Mouse (Mus musculus): ENCODE data around the gene Spata20.

DNA sequence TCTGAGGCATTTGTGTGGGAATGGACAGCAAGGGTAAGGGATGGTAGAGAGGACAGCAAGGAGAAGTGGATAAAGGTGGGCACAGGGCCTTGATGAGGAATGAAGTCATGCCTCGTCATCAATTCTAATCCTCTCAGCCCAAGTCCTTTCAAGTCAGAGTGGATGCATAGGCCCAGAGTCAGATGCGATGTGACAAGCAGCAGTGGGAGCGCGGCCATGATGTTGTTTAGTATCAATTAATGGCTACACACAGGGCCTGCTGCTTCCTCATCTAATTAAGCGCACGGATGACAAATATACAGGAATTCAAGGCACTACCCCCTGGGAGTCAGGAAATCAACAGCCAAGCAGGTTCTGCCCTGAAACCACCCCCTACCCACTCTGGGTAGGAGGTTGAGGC, 45.6 kb downstream of the Spata20 start:
- TF ChIP-seq CTCF (conservative IDR thresholded peaks at IDR 0.05; ENCODE audit: low read length) (no peak), POU5F1 (IDR thresholded peaks at IDR 0.05; ENCODE audit: borderline replicate concordance, low read length) (no peak), NANOG (IDR thresholded peaks at IDR 0.05; ENCODE audit: borderline replicate concordance, low read length) (no peak)

All from E14TG2a.4 (cell line).